Comparison of ENCODE assay signal across 8 mouse cellular contexts in the genomic region with DNA sequence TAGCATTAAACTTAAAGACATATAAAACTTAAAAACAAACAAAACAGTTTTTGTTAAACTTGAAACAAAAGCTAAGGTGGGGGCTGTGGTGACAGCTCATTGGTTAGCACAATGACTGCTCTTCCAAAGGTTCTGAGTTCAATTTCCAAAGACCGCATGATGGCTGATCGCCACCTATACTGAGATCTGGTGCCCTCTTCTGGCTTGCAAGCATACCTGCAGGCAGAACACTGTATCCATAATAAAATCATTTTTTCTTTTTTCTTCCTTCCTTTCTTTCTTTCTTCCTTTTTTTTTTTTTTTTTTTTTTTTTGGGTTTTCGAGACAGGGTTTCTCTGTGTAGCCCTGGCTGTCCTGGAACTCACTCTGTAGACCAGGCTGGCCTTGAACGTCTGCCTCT. TPM values are rescaled to one million over a fixed set of nuclear protein-coding genes. Genes with fewer than 3 reads are reported as not detected.
A peak's percentile ranks its signal among the peaks of the same experiment; 100 is the strongest.
DNase-seq lines count a peak whose midpoint lies in the region; ATAC-seq and TF ChIP-seq lines count a peak whose summit lies in the region.
"Not testable (repeated sequence)": the region's sequence is repeated elsewhere in the genome, so short reads cannot be mapped to it uniquely, and the experiment has no call there.

No protein-coding gene starts in this region.

- peak; percentile 65 for DNase-seq in NIH3T3 (ENCODE audit: low read depth)
- DNase-seq in c-Kit-positive CD71-positive TER-119-negative erythroid progenitor cells, embryonic 14.5 days (ENCODE audit: low read depth): peak; percentile 33
- DNase-seq in embryonic facial prominence, embryonic 11.5 days (ENCODE audit: low spot score): peak; percentile 44
- DNase-seq in hindbrain, embryonic 11.5 days (ENCODE audit: low spot score): peak; percentile 45
- not testable (repeated sequence) for DNase-seq in liver, embryonic 14.5 days (ENCODE audit: low read depth in 3 of 3, low spot score in 3 of 3)
- peak; percentile 64 for DNase-seq in naive thymus-derived CD4-positive, alpha-beta T cell, adult 2 months (ENCODE audit: low read depth)
- DNase-seq in thymus, postnatal 14 days: peak; percentile 41

- ATAC-seq in embryonic facial prominence, embryonic 11.5 days (replicated peaks; ENCODE audit: insufficient number of reproducible peaks, low FRiP score, low TSS enrichment, low read depth); hindbrain, embryonic 11.5 days (ENCODE audit: low FRiP score); liver, embryonic 14.5 days (ENCODE audit: insufficient read depth): not testable (repeated sequence)

- H3K9ac ChIP-seq in embryonic facial prominence, embryonic 11.5 days (replicated peaks; ENCODE audit: low read length); hindbrain, embryonic 11.5 days (ENCODE audit: low read depth, low read length); liver, embryonic 14.5 days (replicated peaks): not testable (repeated sequence)

- WGBS in embryonic facial prominence, embryonic 11.5 days: 62% methylated on average over 4 of the region's 4 CpGs
- WGBS in hindbrain, embryonic 11.5 days: 74% methylated on average over 3 of the region's 4 CpGs
- 57% methylated on average over 3 of the region's 4 CpGs for WGBS in liver, embryonic 14.5 days (ENCODE audit: insufficient replicate concordance)

- H3K79me2 ChIP-seq in C2C12 (ENCODE audit: control insufficient read depth, insufficient read depth): not testable (repeated sequence)

- peaks cover 49% of the 10 kb centered on the region for H3K36me3 ChIP-seq in C2C12 (ENCODE audit: control insufficient read depth, insufficient read depth)
- not testable (repeated sequence) for H3K36me3 ChIP-seq in embryonic facial prominence, embryonic 11.5 days (replicated peaks; ENCODE audit: control insufficient read depth, insufficient read depth, low read depth, low read length); hindbrain, embryonic 11.5 days (ENCODE audit: control insufficient read depth, insufficient read depth, low read length)
- H3K36me3 ChIP-seq in liver, embryonic 14.5 days (replicated peaks; ENCODE audit: control insufficient read depth, insufficient read depth, low read depth): peaks cover 10% of the 10 kb centered on the region

- H3K4me3 ChIP-seq in C2C12 (ENCODE audit: insufficient read depth, poor library complexity, severe bottlenecking); embryonic facial prominence, embryonic 11.5 days (ENCODE audit: low read depth, low read length); hindbrain, embryonic 11.5 days (ENCODE audit: low read depth, low read length); liver, embryonic 14.5 days (ENCODE audit: insufficient read depth in 1 of 2, low read depth in 2 of 2, low read length in 2 of 2): not testable (repeated sequence)

- H3K9me3 ChIP-seq in embryonic facial prominence, embryonic 11.5 days (replicated peaks; ENCODE audit: control insufficient read depth, low read length); hindbrain, embryonic 11.5 days (ENCODE audit: control insufficient read depth, low read length); liver, embryonic 14.5 days (ENCODE audit: control insufficient read depth, low read length): not testable (repeated sequence)

- not testable (repeated sequence) for H3ac ChIP-seq in C2C12 (ENCODE audit: control insufficient read depth, insufficient read length, low read depth)

- TF ChIP-seq CTCF in C2C12 (IDR thresholded peaks at IDR 0.05; ENCODE audit: control insufficient read depth, insufficient read depth, insufficient read length): peak; percentile 1
- TF ChIP-seq CTCF in liver, embryonic 14.5 days (IDR thresholded peaks at IDR 0.05; ENCODE audit: low read depth): peak; percentile 75

- not testable (repeated sequence) for H3K4me2 ChIP-seq in embryonic facial prominence, embryonic 11.5 days (ENCODE audit: low read depth, low read length); hindbrain, embryonic 11.5 days (replicated peaks; ENCODE audit: low read depth, low read length); liver, embryonic 14.5 days (ENCODE audit: low read depth)

- H3K4me1 ChIP-seq in embryonic facial prominence, embryonic 11.5 days (ENCODE audit: control insufficient read depth, insufficient read depth, low read length); hindbrain, embryonic 11.5 days (replicated peaks; ENCODE audit: control insufficient read depth, insufficient read depth, low read length); liver, embryonic 14.5 days (replicated peaks; ENCODE audit: control insufficient read depth in 2 of 2, insufficient read depth in 2 of 2, low read length in 1 of 2): not testable (repeated sequence)

- not testable (repeated sequence) for H3K79me3 ChIP-seq in C2C12 (ENCODE audit: low read depth)

- not testable (repeated sequence) for H3K27me3 ChIP-seq in C2C12 (ENCODE audit: control insufficient read depth, insufficient read depth, insufficient read length); embryonic facial prominence, embryonic 11.5 days (ENCODE audit: control insufficient read depth, insufficient read depth, low read length); hindbrain, embryonic 11.5 days (ENCODE audit: control insufficient read depth, insufficient read depth, low read length); liver, embryonic 14.5 days (ENCODE audit: control insufficient read depth, insufficient read depth, low read length)

- TF ChIP-seq EP300 in liver, embryonic 14.5 days (IDR thresholded peaks at IDR 0.05; ENCODE audit: low read depth): not testable (repeated sequence)

- H3K27ac ChIP-seq in embryonic facial prominence, embryonic 11.5 days (replicated peaks; ENCODE audit: low read depth, low read length); hindbrain, embryonic 11.5 days (ENCODE audit: low read depth, low read length); liver, embryonic 14.5 days: not testable (repeated sequence)

RNA-seq across cellular contexts. Expression of a gene that starts 28.5 kb away (rescaled TPM):
- 3.1 TPM for polyA plus RNA-seq in C2C12 (2012; fragmentation: generic; extraction: Trizol)
- polyA plus RNA-seq in embryonic facial prominence, embryonic 11.5 days (2014; fragmentation: Nextera tagmentation; extraction: Ambion mirVana): 14.7 and 17.4 TPM in 2 replicates
- 15.5 and 20.5 TPM in 2 replicates for polyA plus RNA-seq in hindbrain, embryonic 11.5 days (2014; fragmentation: Nextera tagmentation; extraction: Ambion mirVana)
- polyA plus RNA-seq in liver, embryonic 14.5 days (2012; rRNA removed): 2.6 and 3.4 TPM in 2 replicates
- 4.2 and 5.5 TPM in 2 replicates for polyA plus RNA-seq in liver, embryonic 14.5 days (2014; fragmentation: Nextera tagmentation; extraction: Ambion mirVana)

RNA-seq across cellular contexts. Expression of a gene that starts 28.6 kb away (rescaled TPM):
- 7.8 TPM for polyA plus RNA-seq in C2C12 (2012; fragmentation: generic; extraction: Trizol)
- 14.7 and 15.8 TPM in 2 replicates for polyA plus RNA-seq in embryonic facial prominence, embryonic 11.5 days (2014; fragmentation: Nextera tagmentation; extraction: Ambion mirVana)
- polyA plus RNA-seq in hindbrain, embryonic 11.5 days (2014; fragmentation: Nextera tagmentation; extraction: Ambion mirVana): 17.4 and 19.7 TPM in 2 replicates
- 3.1 and 4.0 TPM in 2 replicates for polyA plus RNA-seq in liver, embryonic 14.5 days (2012; rRNA removed)
- polyA plus RNA-seq in liver, embryonic 14.5 days (2014; fragmentation: Nextera tagmentation; extraction: Ambion mirVana): 3.4 and 4.2 TPM in 2 replicates

RNA-seq across cellular contexts. Expression of a gene that starts 49.7 kb away (rescaled TPM):
- 4.0 TPM for polyA plus RNA-seq in C2C12 (2012; fragmentation: generic; extraction: Trizol)
- polyA plus RNA-seq in embryonic facial prominence, embryonic 11.5 days (2014; fragmentation: Nextera tagmentation; extraction: Ambion mirVana): 3.4 and 3.5 TPM in 2 replicates
- 5.1 and 6.0 TPM in 2 replicates for polyA plus RNA-seq in hindbrain, embryonic 11.5 days (2014; fragmentation: Nextera tagmentation; extraction: Ambion mirVana)
- polyA plus RNA-seq in liver, embryonic 14.5 days (2012; rRNA removed): 4.7 and 5.8 TPM in 2 replicates
- polyA plus RNA-seq in liver, embryonic 14.5 days (2014; fragmentation: Nextera tagmentation; extraction: Ambion mirVana): 1.9 and 2.1 TPM in 2 replicates
